Mouse (Mus musculus): Measurements from ENCODE around the gene Olfr792. TPM values are rescaled to one million over a fixed set of nuclear protein-coding genes. Genes with fewer than 3 reads are reported as not detected.

The Olfr792 gene
- not detected for polyA plus RNA-seq (2021)

- DNase-seq (ENCODE audit: low read depth, low spot score) (no peak), ATAC-seq (no peak)
- POLR2A ChIA-PET, result no interaction called here
- in situ Hi-C loops (cut with MboI; ENCODE audit: low pct_unique_long_range_greater_than_20kb), result no loop called here
- CTCF ChIA-PET, result no interaction called here
- no peaks in the 10 kb centered on the region for H3K27me3 ChIP-seq
- no peak for TF ChIP-seq CTCF (IDR thresholded peaks at IDR 0.05)
These were observed at the start of gene Olfr792 for GRCm38 (mm10) chr10:129538862-129539261. Olfr792 (plus strand) TSS chr10:129539162.

DNA sequence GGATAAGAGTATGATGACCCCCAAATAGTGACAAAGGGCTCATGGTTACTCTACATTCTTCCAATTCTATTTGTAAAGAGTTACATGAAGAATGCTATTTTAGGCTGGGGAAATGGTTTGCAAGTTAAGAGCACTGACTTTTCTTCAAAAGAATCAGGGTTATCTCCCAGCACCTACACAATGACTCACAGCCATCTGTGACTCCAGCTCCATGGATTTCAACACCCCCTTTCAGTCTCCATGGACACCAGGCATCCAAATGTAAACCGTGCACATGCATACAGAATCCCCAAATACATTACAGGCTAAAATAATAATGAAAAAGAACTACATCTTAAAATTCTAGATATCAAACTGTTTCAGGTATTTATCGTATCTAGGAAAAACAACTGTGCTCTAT is 48.9 kb upstream of the Olfr792 start:
- ATAC-seq, result no peak
- no peak for DNase-seq (ENCODE audit: low read depth, low spot score)
- in situ Hi-C loops (cut with MboI; ENCODE audit: low pct_unique_long_range_greater_than_20kb), result no loop called here
- no peak for TF ChIP-seq CTCF (IDR thresholded peaks at IDR 0.05)
- ChIA-PET POLR2A (no interaction called here), CTCF (no interaction called here)
- no peaks in the 10 kb centered on the region for H3K27me3 ChIP-seq

GRCm38 (mm10) chr10:129498192-129498591 is 40.8 kb upstream of the Olfr792 start, which contains the start of gene Olfr790:
Olfr790 (plus strand) TSS chr10:129498492.
- no peak for TF ChIP-seq CTCF (IDR thresholded peaks at IDR 0.05)
- in situ Hi-C loops (cut with MboI; ENCODE audit: low pct_unique_long_range_greater_than_20kb), result no loop called here
- ChIA-PET CTCF (no interaction called here), POLR2A (no interaction called here)
- no peaks in the 10 kb centered on the region for H3K27me3 ChIP-seq
- ATAC-seq (no peak), DNase-seq (ENCODE audit: low read depth, low spot score) (no peak)

- no peak for TF ChIP-seq CTCF (IDR thresholded peaks at IDR 0.05)
- ChIA-PET CTCF (no interaction called here), POLR2A (no interaction called here)
- no peak for DNase-seq (ENCODE audit: low read depth, low spot score)
- ATAC-seq, result no peak
- no peaks in the 10 kb centered on the region for H3K27me3 ChIP-seq
- in situ Hi-C loops (cut with MboI; ENCODE audit: low pct_unique_long_range_greater_than_20kb), result no loop called here
These were observed 17.5 kb upstream of the Olfr792 start, which contains the start of gene Olfr791 for GRCm38 (mm10) chr10:129521492-129521891. Olfr791 (plus strand) TSS chr10:129521792.

DNA sequence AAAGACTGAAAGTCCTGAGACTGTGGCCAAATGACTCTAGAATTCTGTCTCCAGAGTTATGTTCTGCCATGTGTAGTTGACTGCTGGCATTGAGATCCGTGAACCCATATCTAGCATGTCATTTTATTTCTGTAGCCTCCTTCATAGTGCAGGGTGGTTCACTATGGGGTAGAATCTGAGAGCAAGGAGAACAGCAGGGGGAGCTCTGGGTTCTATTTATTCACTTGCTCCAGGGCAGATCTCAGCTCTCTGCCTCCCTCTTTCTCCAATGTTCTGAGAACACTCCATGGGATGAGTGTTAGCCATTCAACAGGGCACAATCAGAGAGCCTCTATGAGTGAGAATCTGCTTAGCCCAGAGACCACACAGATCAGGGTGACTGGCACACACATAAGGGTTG is 10.4 kb downstream of the Olfr792 start:
- TF ChIP-seq CTCF (IDR thresholded peaks at IDR 0.05), result peak; percentile 38
- CTCF ChIA-PET, result no interaction called here
- POLR2A ChIA-PET, result no interaction called here
- ATAC-seq (no peak), DNase-seq (ENCODE audit: low read depth, low spot score) (no peak)
- H3K27me3 ChIP-seq, result no peaks in the 10 kb centered on the region
- in situ Hi-C loops (cut with MboI; ENCODE audit: low pct_unique_long_range_greater_than_20kb), result no loop called here

DNA sequence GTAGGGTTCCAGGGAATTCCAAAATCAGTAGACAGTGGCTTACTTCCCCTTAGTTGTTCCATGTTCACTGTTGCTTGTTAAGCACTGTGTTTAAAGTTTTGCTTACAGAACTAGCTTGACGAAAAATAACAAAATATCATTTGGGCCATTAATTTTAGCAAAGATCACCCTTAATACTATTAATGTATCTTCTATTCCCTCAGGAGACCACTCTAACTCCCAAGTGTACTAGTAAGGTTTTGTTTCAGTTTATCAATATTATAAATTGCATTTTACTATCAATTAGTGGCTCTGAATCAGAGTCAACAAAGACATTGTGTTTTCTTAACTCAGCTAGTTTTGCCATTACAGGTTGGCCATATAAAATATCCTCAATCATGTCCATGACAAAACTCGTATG is 28.4 kb downstream of the Olfr792 start, which contains the start of gene Olfr794:
Olfr794 (plus strand) TSS at position 301 of the 400 bp plus-strand sequence.
- DNase-seq (ENCODE audit: low read depth, low spot score) (no peak), ATAC-seq (no peak)
- ChIA-PET POLR2A (no interaction called here), CTCF (no interaction called here)
- no peak for TF ChIP-seq CTCF (IDR thresholded peaks at IDR 0.05)
- peaks cover 9% of the 10 kb centered on the region for H3K27me3 ChIP-seq
- in situ Hi-C loops (cut with MboI; ENCODE audit: low pct_unique_long_range_greater_than_20kb), result loop anchor here (25.0 kb wide), 1 partner anchor 520 kb away; no protein-coding TSS in a partner anchor

DNA sequence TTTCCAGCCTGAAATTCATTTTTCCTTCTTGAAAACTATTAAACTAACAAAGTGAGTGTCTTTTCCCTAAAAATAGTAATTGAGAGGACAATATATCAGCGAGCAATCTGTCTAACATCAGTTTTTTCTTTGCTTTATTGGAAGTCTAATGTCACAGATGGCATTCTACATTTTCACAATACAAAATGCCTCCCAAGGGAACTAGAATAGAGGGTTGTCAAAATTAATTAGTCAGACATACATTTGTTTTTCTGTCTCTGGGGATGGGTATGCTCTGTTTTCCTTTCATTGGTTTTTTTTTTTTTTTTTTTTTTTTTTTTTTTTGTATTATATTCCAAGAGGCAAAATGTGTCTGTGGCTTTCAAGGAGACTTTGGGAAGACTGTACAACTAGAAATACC is 38.1 kb downstream of the Olfr792 start:
- in situ Hi-C loops (cut with MboI; ENCODE audit: low pct_unique_long_range_greater_than_20kb), result no loop called here
- ChIA-PET CTCF (no interaction called here), POLR2A (no interaction called here)
- no peak for TF ChIP-seq CTCF (IDR thresholded peaks at IDR 0.05)
- ATAC-seq, result no peak
- no peak for DNase-seq (ENCODE audit: low read depth, low spot score)
- no peaks in the 10 kb centered on the region for H3K27me3 ChIP-seq

Other genes starting within 250 kb of the Olfr792 start
- gene Olfr780, start 221.0 kb upstream of the Olfr792 start, polyA plus RNA-seq (2021), result not detected
- not detected for gene Olfr781, start 210.3 kb upstream of the Olfr792 start, polyA plus RNA-seq (2021)
- not detected for gene Olfr782, start 190.3 kb upstream of the Olfr792 start, polyA plus RNA-seq (2021)
- 0.01 TPM for gene Olfr784, start 155.1 kb upstream of the Olfr792 start, polyA plus RNA-seq (2021)
- gene Olfr785, start 133.7 kb upstream of the Olfr792 start, polyA plus RNA-seq (2021), result not detected
- not detected for gene Olfr786, start 111.9 kb upstream of the Olfr792 start, polyA plus RNA-seq (2021)
- not detected for gene Olfr787, start 77.3 kb upstream of the Olfr792 start, polyA plus RNA-seq (2021)
- not detected for gene Olfr788, start 68.2 kb upstream of the Olfr792 start, polyA plus RNA-seq (2021)
- not detected for gene Olfr789, start 54.4 kb upstream of the Olfr792 start, polyA plus RNA-seq (2021)
- gene Olfr790, start 40.7 kb upstream of the Olfr792 start, polyA plus RNA-seq (2021), result not detected
- gene Olfr791, start 17.4 kb upstream of the Olfr792 start, polyA plus RNA-seq (2021), result not detected
- gene Olfr794, start 28.5 kb downstream of the Olfr792 start, polyA plus RNA-seq (2021), result not detected
- gene Olfr796, start 73.4 kb downstream of the Olfr792 start, polyA plus RNA-seq (2021), result not detected
- not detected for gene Olfr798, start 88.8 kb downstream of the Olfr792 start, polyA plus RNA-seq (2021)
- not detected for gene Olfr799, start 98.3 kb downstream of the Olfr792 start, polyA plus RNA-seq (2021)
- gene Olfr800, start 118.5 kb downstream of the Olfr792 start, polyA plus RNA-seq (2021), result not detected
- not detected for gene Olfr801, start 134.7 kb downstream of the Olfr792 start, polyA plus RNA-seq (2021)
- gene Olfr802, start 149.0 kb downstream of the Olfr792 start, polyA plus RNA-seq (2021), result not detected
- not detected for gene Olfr803, start 155.1 kb downstream of the Olfr792 start, polyA plus RNA-seq (2021)
- gene Olfr804, start 164.0 kb downstream of the Olfr792 start, polyA plus RNA-seq (2021), result not detected
- gene Olfr805, start 190.2 kb downstream of the Olfr792 start, polyA plus RNA-seq (2021), result not detected
- not detected for gene Olfr806, start 202.8 kb downstream of the Olfr792 start, polyA plus RNA-seq (2021)
- gene Olfr807, start 218.6 kb downstream of the Olfr792 start, polyA plus RNA-seq (2021), result not detected
- not detected for gene Olfr808, start 226.3 kb downstream of the Olfr792 start, polyA plus RNA-seq (2021)
- not detected for gene Olfr809, start 235.5 kb downstream of the Olfr792 start, polyA plus RNA-seq (2021)